Mouse (Mus musculus) R1 (cell line): ENCODE data around the gene Fam227a.
"Not testable (repeated sequence)": the region's sequence is repeated elsewhere in the genome, so short reads cannot be mapped to it uniquely, and the experiment has no call there.

Experiments used
- DNase-seq: peaks from one replicate; pipeline ENCODE4 v3.0.0-alpha.2; 2018; ENCODE audit warnings: low read depth, low spot score

Gene Fam227a

GRCm38 (mm10) chr15:79683707-79684465, 25.1 kb upstream of the Fam227a start:
- peak; percentile 20 for DNase-seq

DNA sequence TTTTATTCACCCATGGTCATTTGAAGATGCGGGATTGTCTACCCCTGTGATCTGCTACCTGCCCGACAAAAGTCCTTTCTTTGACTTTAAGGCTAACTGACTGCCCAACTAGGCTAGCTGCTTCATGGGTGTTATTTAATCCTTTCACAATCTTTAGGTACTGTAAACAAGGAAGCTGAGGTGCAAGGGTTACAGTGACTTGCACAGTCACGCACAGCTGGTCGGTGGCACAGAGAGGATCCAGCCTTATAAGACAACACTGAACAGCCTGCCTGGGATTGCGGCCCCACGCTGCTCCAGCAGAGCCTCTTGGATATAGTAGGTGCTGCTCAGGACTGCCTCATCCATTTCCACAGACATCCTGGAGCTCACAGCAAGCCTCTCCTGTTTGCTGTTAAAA, 24.4 kb upstream of the Fam227a start:
- DNase-seq = no peak

DNA sequence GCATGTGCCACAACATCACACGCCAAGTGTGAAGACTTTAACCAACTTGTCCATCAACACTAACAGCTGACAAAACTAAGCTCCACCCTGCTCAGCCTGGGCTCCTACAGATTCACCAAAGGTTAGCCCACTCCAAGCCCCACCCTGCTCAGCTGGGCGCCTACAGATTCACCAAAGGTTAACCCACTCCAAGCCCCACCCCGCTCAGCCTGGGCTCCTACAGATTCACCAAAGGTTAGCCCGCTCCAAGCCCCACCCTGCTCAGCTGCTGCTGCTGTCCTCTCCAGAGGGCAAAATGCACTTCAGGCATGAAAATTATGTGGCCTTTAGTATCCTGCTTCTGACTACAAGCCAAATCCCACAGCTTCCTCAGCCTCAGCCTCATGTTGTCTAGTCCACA, 23.2 kb upstream of the Fam227a start:
- DNase-seq = peak; percentile 76

GRCm38 (mm10) chr15:79677936-79678335, 19.2 kb upstream of the Fam227a start:
- DNase-seq = no peak

- not testable (repeated sequence) for DNase-seq
Measured at GRCm38 (mm10) chr15:79671828-79672348, 13.1 kb upstream of the Fam227a start.

- DNase-seq = no peak
Measured at GRCm38 (mm10) chr15:79670972-79671299, 12.2 kb upstream of the Fam227a start.

DNA sequence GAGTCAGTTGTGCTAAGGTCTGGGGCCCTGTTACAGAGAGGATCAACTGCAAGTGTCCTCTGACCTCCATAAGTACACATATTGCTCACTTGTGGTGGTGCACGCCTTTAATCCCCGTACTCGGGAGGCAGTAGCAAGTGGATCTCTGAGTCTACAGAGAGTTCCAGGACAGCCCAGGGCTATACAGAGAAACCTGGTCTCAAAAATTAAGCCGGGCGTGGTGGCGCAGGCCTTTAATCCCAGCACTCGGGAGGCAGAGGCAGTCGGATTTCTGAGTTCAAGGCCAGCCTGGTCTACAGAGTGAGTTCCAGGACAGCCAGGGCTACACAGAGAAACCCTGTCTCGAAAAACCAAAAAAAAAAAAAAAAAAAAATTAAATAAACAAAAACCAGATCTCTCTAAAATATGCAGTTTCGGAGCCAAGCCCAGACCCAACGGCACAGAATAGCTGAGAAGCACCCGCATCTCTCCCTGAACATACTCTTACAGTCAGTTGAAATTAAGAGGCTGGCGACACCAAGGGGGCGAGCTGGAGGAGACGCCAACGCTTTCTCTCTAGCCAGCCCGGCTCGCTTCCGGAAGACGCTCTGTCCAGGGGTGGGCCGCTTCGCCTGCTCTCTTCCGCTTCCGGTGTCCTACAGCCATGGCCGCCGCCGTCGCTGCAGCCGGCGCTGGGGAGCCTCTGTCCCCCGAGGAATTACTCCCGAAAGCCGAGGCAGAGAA, 11.7 kb upstream of the Fam227a start, which contains the start of gene Tomm22:
Gene Tomm22, plus strand, starts transcription at position 613 of the 723 bp plus-strand sequence.
- DNase-seq = peak; percentile 93

GRCm38 (mm10) chr15:79669195-79669594, 10.4 kb upstream of the Fam227a start:
- DNase-seq = peak; percentile 52

- no peak for DNase-seq
Measured at GRCm38 (mm10) chr15:79664666-79665065, 5.9 kb upstream of the Fam227a start.

DNA sequence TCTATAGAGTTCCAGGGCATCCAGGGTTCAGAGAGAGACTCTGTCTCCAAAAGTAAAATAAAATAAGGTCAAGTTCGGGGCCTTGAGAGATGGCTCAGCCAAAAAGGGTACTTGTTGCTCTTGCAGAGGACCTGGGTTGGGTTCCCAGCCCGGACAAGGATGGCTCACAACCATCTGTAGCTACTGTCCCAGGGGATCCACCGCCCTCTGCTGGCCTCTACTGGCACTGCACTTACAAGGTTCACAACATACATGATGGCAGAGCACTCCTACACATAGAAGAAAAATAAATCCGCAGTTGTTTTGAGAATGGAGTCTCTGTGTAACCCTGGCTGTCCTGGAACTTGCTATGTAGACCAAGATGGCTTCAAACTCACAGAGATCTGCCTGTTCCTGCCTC, 3.1 kb upstream of the Fam227a start:
- DNase-seq = peak; percentile 88

DNA sequence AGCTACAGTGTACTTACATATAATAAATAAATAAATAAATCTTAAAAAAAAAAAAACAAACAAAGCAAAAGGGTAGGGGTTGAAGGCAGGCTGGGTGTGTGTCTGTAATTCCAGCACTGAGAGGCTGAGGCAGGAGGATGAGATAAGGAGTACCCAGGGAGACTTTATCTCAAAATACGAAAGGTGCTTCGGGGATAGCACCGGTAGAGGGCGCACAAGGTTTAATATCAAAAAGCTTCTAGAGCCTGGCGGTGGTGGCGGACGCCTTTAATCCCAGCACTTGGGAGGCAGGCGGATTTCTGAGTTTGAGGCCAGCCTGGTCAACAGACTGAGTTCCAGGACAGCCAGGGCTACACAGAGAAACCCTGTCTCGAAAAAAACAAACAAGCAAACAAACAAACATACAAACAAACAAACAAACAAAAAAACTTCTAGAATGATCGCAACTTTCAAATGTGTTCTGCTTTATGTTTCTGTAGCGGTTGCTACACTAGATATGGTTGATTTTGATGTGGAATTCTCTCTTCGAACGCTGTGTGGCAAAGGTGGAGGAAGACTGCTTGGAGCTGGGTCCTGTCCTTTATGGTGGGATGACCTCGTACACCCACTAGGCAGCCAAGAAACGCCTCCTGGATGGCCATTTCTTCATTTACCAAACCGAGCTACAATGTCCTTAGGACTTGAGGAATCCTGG, 772 bp downstream of the Fam227a start:
- peak; percentile 94 for DNase-seq

GRCm38 (mm10) chr15:79656451-79656850, 2.3 kb downstream of the Fam227a start:
- DNase-seq = no peak

DNA sequence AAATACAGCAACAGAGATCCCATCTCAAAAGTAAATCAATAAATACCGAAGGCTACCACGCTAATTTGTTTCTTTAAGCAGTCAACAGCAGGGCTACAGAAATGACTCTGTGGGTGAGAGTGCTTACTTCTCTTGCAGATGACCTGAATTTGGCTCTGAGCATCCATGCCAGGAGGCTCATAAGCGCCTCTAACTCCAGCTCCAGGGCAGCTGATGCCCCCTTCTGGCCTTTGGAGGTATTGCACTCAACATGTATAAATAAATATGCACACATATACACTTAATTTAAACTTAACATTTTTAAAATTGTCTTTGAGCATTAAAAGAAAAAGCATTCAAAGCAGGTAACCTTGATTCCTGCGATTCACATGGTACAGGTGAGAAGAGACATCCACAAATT, 7.3 kb downstream of the Fam227a start:
- peak; percentile 80 for DNase-seq

GRCm38 (mm10) chr15:79650569-79650968, 8.2 kb downstream of the Fam227a start:
- peak; percentile 84 for DNase-seq

GRCm38 (mm10) chr15:79648130-79648529, 10.6 kb downstream of the Fam227a start:
- no peak for DNase-seq

- DNase-seq = no peak
Measured at GRCm38 (mm10) chr15:79645483-79645882, 13.3 kb downstream of the Fam227a start.

- no peak for DNase-seq
Measured at GRCm38 (mm10) chr15:79641135-79641817, 17.5 kb downstream of the Fam227a start.

GRCm38 (mm10) chr15:79630471-79630870, 28.3 kb downstream of the Fam227a start:
- DNase-seq = no peak

GRCm38 (mm10) chr15:79619770-79620414, 38.9 kb downstream of the Fam227a start:
- peak; percentile 67 for DNase-seq

- DNase-seq = no peak
Measured at GRCm38 (mm10) chr15:79618456-79618855, 40.3 kb downstream of the Fam227a start.

DNA sequence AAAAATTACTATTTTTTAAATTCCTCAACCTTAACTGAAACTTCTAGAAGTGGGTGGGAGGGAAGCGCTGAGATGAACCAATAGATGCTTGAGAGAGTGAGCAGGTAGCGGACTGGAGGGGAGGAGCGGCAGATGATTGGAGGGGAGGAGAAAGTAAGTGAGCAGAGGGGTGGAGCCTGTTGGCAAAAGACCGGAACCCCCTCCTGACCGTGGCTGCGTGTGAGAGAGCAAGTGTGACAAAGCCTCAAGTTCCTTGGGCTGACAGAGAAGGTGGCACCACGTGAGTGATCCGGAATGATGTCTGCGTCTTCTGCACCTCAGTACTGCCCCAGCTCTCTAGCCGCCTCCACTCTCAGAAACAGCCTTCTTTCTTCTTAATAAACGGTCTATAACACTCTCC, 41.6 kb downstream of the Fam227a start:
- DNase-seq = peak; percentile 87
